Mouse (Mus musculus) ES-E14 (cell line): ENCODE measurements at regions not wholly inside any gene's neighbourhood (a gene's known extent, or its start where the extent isn't known, plus 50 kb on each side); places are given as distances from the start of the nearest gene placed in this dataset.

Experiments used
- DNase-seq: peaks from one replicate; pipeline ENCODE4 v3.0.0-alpha.2; 2013; ENCODE audit warnings: low read depth, low spot score
- H3K27ac ChIP-seq: 2 replicates; pipeline ENCODE4 v1.5.1; 2012; ENCODE audit warnings: low read depth, mild to moderate bottlenecking, low read length, moderate library complexity, mixed read lengths; ENCODE audit not compliant: poor library complexity, insufficient read depth, severe bottlenecking
- H3K36me3 ChIP-seq: 2 replicates; pipeline ENCODE4 v1.6.1; 2012; ENCODE audit warnings: mild to moderate bottlenecking, low read length, moderate library complexity, mixed read lengths; ENCODE audit not compliant: control insufficient read depth, poor library complexity, insufficient read depth, severe bottlenecking
- H3K4me1 ChIP-seq, 2 experiments: fragments of 150-350 bp in 1 of 2; sonication (generic) in 1 of 2; 2 replicates each; pipeline ENCODE4 v1.6.1; 2012; ENCODE audit warnings: low read length in 2 of 2, mild to moderate bottlenecking in 1 of 2, mixed read lengths in 1 of 2; ENCODE audit not compliant: control insufficient read depth in 2 of 2, insufficient read depth in 2 of 2, poor library complexity in 1 of 2
- H3K4me3 ChIP-seq, 2 experiments: fragments of 150-350 bp in 1 of 2; sonication (generic) in 1 of 2; 2 replicates each; pipeline ENCODE4 v1.5.1; 2012; ENCODE audit warnings: low read length in 2 of 2, low read depth in 1 of 2, mild to moderate bottlenecking in 1 of 2, mixed read lengths in 1 of 2; ENCODE audit not compliant: insufficient read depth in 1 of 2, poor library complexity in 1 of 2, severe bottlenecking in 1 of 2
- H3K9ac ChIP-seq: 2 replicates; pipeline ENCODE4 v1.6.1; 2012; ENCODE audit warnings: low read depth, mild to moderate bottlenecking, low read length, mixed read lengths; ENCODE audit not compliant: poor library complexity, insufficient read depth, severe bottlenecking
- H3K9me3 ChIP-seq: fragments of 150-350 bp; sonication (generic); 2 replicates; pipeline ENCODE4 v1.6.1; 2012; ENCODE audit warnings: low read depth, mild to moderate bottlenecking, low read length; ENCODE audit not compliant: control insufficient read depth, insufficient read depth
- CHD2 ChIP-seq: IDR thresholded peaks from 2 replicates; pipeline ENCODE4 v1.6.1; 2014; ENCODE audit warnings: mild to moderate bottlenecking, low read depth, low read length, inconsistent platforms
- HCFC1 ChIP-seq: IDR thresholded peaks from 2 replicates; pipeline ENCODE4 v1.6.1; 2012; ENCODE audit warnings: low read length, inconsistent platforms, borderline replicate concordance; ENCODE audit not compliant: insufficient read depth
- MAFK ChIP-seq: IDR thresholded peaks from 2 replicates; pipeline ENCODE4 v1.6.1; 2014; ENCODE audit warnings: mild to moderate bottlenecking, low read depth, low read length, inconsistent platforms; ENCODE audit not compliant: insufficient read depth
- ZC3H11A ChIP-seq: IDR thresholded peaks from 2 replicates; pipeline ENCODE4 v1.6.1; 2012; ENCODE audit warnings: low read depth, mild to moderate bottlenecking, inconsistent platforms, low read length, borderline replicate concordance
- ZNF384 ChIP-seq: IDR thresholded peaks from 2 replicates; pipeline ENCODE4 v1.6.1; 2012; ENCODE audit warnings: low read depth, low read length, inconsistent platforms
- in situ Hi-C, 2 experiments: fragments of 600-800 bp; cut with MboI; formaldehyde crosslinking; loops; one replicate each; pipeline ENCODE4 v1.15.1; 2025; ENCODE audit warnings: low sequenced_read_pairs in 2 of 2, inconsistent platforms in 1 of 2; ENCODE audit not compliant: unreplicated experiment in 2 of 2

- H3K9ac ChIP-seq, result no peak overlapping the region
- no peak overlapping the region for H3K4me3 ChIP-seq
- no peak for DNase-seq
- H3K4me1 ChIP-seq, result no peaks in the 10 kb centered on the region
- no peak overlapping the region for H3K27ac ChIP-seq
- H3K36me3 ChIP-seq, result no peaks in the 10 kb centered on the region
- H3K9me3 ChIP-seq, result no peaks in the 10 kb centered on the region
- TF ChIP-seq ZNF384 (no peak), HCFC1 (no peak), MAFK (no peak), CHD2 (no peak), ZC3H11A (no peak)
- in situ Hi-C loops, result no loop called here
Observed at GRCm38 (mm10) chr13:70213017-70213416, 410.8 kb downstream of the Med10 start.

GRCm38 (mm10) chr13:70213622-70214021 lies 411.4 kb downstream of the Med10 start:
- in situ Hi-C loops, result no loop called here

GRCm38 (mm10) chr13:70214022-70214654 lies 411.9 kb downstream of the Med10 start:
- H3K27ac ChIP-seq, result no peak overlapping the region
- DNase-seq, result no peak
- in situ Hi-C loops, result no loop called here
- no peaks in the 10 kb centered on the region for H3K9me3 ChIP-seq
- no peak overlapping the region for H3K4me3 ChIP-seq
- TF ChIP-seq ZNF384 (no peak), ZC3H11A (no peak), HCFC1 (no peak), MAFK (no peak), CHD2 (no peak)
- H3K36me3 ChIP-seq, result no peaks in the 10 kb centered on the region
- no peak overlapping the region for H3K9ac ChIP-seq
- no peaks in the 10 kb centered on the region for H3K4me1 ChIP-seq

More at GRCm38 (mm10) chr13:70213622-70214021, 411.4 kb downstream of the Med10 start:
- Histone ChIP-seq H3K27ac (no peak overlapping the region), H3K4me3 (no peak overlapping the region), H3K9me3 (no peaks in the 10 kb centered on the region), H3K4me1 (no peaks in the 10 kb centered on the region), H3K9ac (no peak overlapping the region), H3K36me3 (no peaks in the 10 kb centered on the region)
- no peak for DNase-seq
- no peak for TF ChIP-seq CHD2
- no peak for TF ChIP-seq HCFC1
- TF ChIP-seq ZNF384, result no peak
- TF ChIP-seq ZC3H11A, result no peak
- no peak for TF ChIP-seq MAFK

- H3K9me3 ChIP-seq, result no peaks in the 10 kb centered on the region
- H3K4me3 ChIP-seq, result no peak overlapping the region
- TF ChIP-seq ZC3H11A, result no peak
- no peak for TF ChIP-seq HCFC1
- TF ChIP-seq MAFK, result no peak
- TF ChIP-seq CHD2, result no peak
- TF ChIP-seq ZNF384, result no peak
- no peaks in the 10 kb centered on the region for H3K4me1 ChIP-seq
- no peaks in the 10 kb centered on the region for H3K36me3 ChIP-seq
- in situ Hi-C loops, result no loop called here
- H3K27ac ChIP-seq, result no peak overlapping the region
- no peak for DNase-seq
- no peak overlapping the region for H3K9ac ChIP-seq
Observed at GRCm38 (mm10) chr13:70216134-70216533, 413.9 kb downstream of the Med10 start.

GRCm38 (mm10) chr13:70217429-70218133 lies 415.4 kb downstream of the Med10 start:
- in situ Hi-C loops, result no loop called here
- H3K9me3 ChIP-seq, result no peaks in the 10 kb centered on the region
- no peak overlapping the region for H3K27ac ChIP-seq
- no peak for DNase-seq
- H3K4me3 ChIP-seq, result no peak overlapping the region
- no peak overlapping the region for H3K9ac ChIP-seq
- no peak for TF ChIP-seq HCFC1
- no peak for TF ChIP-seq ZNF384
- TF ChIP-seq MAFK, result no peak
- TF ChIP-seq CHD2, result no peak
- TF ChIP-seq ZC3H11A, result no peak
- no peaks in the 10 kb centered on the region for H3K4me1 ChIP-seq
- H3K36me3 ChIP-seq, result no peaks in the 10 kb centered on the region
